Mouse (Mus musculus) limb, embryonic 13.5 days (tissue): ENCODE measurements around the gene Dhrs7c. TPM values are rescaled to one million over a fixed set of nuclear protein-coding genes. Genes with fewer than 3 reads are reported as not detected.
A peak's percentile ranks its signal among the peaks of the same experiment; 100 is the strongest.

Experiments used
- ATAC-seq: fragments of 200-750 bp; cut with Nextera tagmentation; 2 replicates; pipeline ENCODE4 v1.8.0; 2017; ENCODE audit warnings: low read depth, moderate number of reproducible peaks, moderate TSS enrichment; ENCODE audit not compliant: low FRiP score
- H3K27ac ChIP-seq: fragments of 300-500 bp; sonication (generic); 2 replicates; pipeline ENCODE4 v1.5.1; 2015; ENCODE audit warnings: inconsistent platforms, mild to moderate bottlenecking, moderate library complexity
- H3K27me3 ChIP-seq: fragments of 300-500 bp; sonication (generic); 2 replicates; pipeline ENCODE4 v1.6.1; 2015; ENCODE audit warnings: mild to moderate bottlenecking, inconsistent platforms
- H3K36me3 ChIP-seq: fragments of 300-500 bp; sonication (generic); 2 replicates; pipeline ENCODE4 v1.6.1; 2015; ENCODE audit warnings: inconsistent platforms, mild to moderate bottlenecking, moderate library complexity
- H3K4me1 ChIP-seq: fragments of 300-500 bp; sonication (generic); 2 replicates; pipeline ENCODE4 v1.6.1; 2015; ENCODE audit warnings: inconsistent platforms
- H3K4me2 ChIP-seq: fragments of 300-500 bp; sonication (generic); replicated peaks from 2 replicates; pipeline ENCODE4 v1.6.1; 2015; ENCODE audit warnings: inconsistent platforms, mild to moderate bottlenecking, moderate library complexity
- H3K4me3 ChIP-seq: fragments of 300-500 bp; sonication (generic); 2 replicates; pipeline ENCODE4 v1.5.1; 2015; ENCODE audit warnings: moderate library complexity, mild to moderate bottlenecking, inconsistent platforms
- H3K9ac ChIP-seq: fragments of 300-500 bp; sonication (generic); 2 replicates; pipeline ENCODE4 v1.6.1; 2015; ENCODE audit warnings: mild to moderate bottlenecking, inconsistent platforms
- H3K9me3 ChIP-seq: fragments of 300-500 bp; sonication (generic); 2 replicates; pipeline ENCODE4 v1.6.1; 2016; ENCODE audit warnings: inconsistent platforms
- WGBS: fragments of 180-500 bp; shearing (Covaris S2); methylation state at CpG from one replicate; pipeline ENCODE4 v1.1.7; 2015; 5-methylcytosine and 5-hydroxymethylcytosine counted together
- polyA plus RNA-seq: library from polyadenylated mRNA; unstranded; fragments of >200 nt; fragmentation: Nextera tagmentation; extraction: Ambion mirVana; gene quantifications from 2 replicates; pipeline ENCODE4 v1.2.1, GENCODE M21; 2015

Gene Dhrs7c
- polyA plus RNA-seq, 1 experiment from 2014 or later: 5.4 TPM

- Histone ChIP-seq H3K4me3 (no peak overlapping the region), H3K9me3 (no peaks in the 10 kb centered on the region), H3K4me1 (peaks cover 4% of the 10 kb centered on the region; the same call in 1 of the 2 replicates), H3K9ac (no peak overlapping the region), H3K4me2 (no peak overlapping the region), H3K36me3 (no peaks in the 10 kb centered on the region), H3K27me3 (no peaks in the 10 kb centered on the region), H3K27ac (no peak overlapping the region)
- 39% methylated on average over 6 of the region's 6 CpGs for WGBS
- no peak for ATAC-seq
These were observed 56.0 kb downstream of the Dhrs7c start for GRCm38 (mm10) chr11:67853996-67854395.

- no peak overlapping the region for H3K4me2 ChIP-seq
- H3K9me3 ChIP-seq: no peaks in the 10 kb centered on the region
- 31% methylated on average over 2 of the region's 2 CpGs for WGBS
- no peak overlapping the region for H3K9ac ChIP-seq
- peaks cover 4% of the 10 kb centered on the region; the same call in 1 of the 2 replicates for H3K4me1 ChIP-seq
- H3K27ac ChIP-seq: no peak overlapping the region
- H3K27me3 ChIP-seq: no peaks in the 10 kb centered on the region
- ATAC-seq: no peak
- no peaks in the 10 kb centered on the region for H3K36me3 ChIP-seq
- H3K4me3 ChIP-seq: no peak overlapping the region
These were observed 57.0 kb downstream of the Dhrs7c start for GRCm38 (mm10) chr11:67855035-67855434.

- ATAC-seq: no peak
- 78% methylated on average over 9 of the region's 9 CpGs for WGBS
- H3K27ac ChIP-seq: no peak overlapping the region
These were observed 60.5 kb downstream of the Dhrs7c start for GRCm38 (mm10) chr11:67858518-67858917.

GRCm38 (mm10) chr11:67860743-67861398 is 62.9 kb downstream of the Dhrs7c start:
- H3K36me3 ChIP-seq: no peaks in the 10 kb centered on the region
- no peak overlapping the region for H3K4me2 ChIP-seq
- no peak overlapping the region; the same call in 1 of the 2 replicates for H3K27ac ChIP-seq
- no peaks in the 10 kb centered on the region for H3K27me3 ChIP-seq
- no peaks in the 10 kb centered on the region for H3K9me3 ChIP-seq
- 0 out of 2 replicates have a peak overlapping the region, but pooled peaks have one; percentile 25 for H3K9ac ChIP-seq
- peaks cover 7% of the 10 kb centered on the region for H3K4me1 ChIP-seq
- ATAC-seq: no peak
- WGBS: 52% methylated on average over 7 of the region's 7 CpGs
- no peak overlapping the region for H3K4me3 ChIP-seq

More at GRCm38 (mm10) chr11:67858518-67858917, 60.5 kb downstream of the Dhrs7c start:
- no peaks in the 10 kb centered on the region for H3K36me3 ChIP-seq
- no peak overlapping the region for H3K4me2 ChIP-seq
- no peak overlapping the region for H3K9ac ChIP-seq
- H3K4me1 ChIP-seq: peaks cover 7% of the 10 kb centered on the region
- H3K27me3 ChIP-seq: no peaks in the 10 kb centered on the region
- H3K4me3 ChIP-seq: no peak overlapping the region
- no peaks in the 10 kb centered on the region for H3K9me3 ChIP-seq

- H3K36me3 ChIP-seq: no peaks in the 10 kb centered on the region
- no peaks in the 10 kb centered on the region for H3K27me3 ChIP-seq
- H3K4me3 ChIP-seq: no peak overlapping the region
- no peaks in the 10 kb centered on the region for H3K9me3 ChIP-seq
- no peak overlapping the region for H3K4me2 ChIP-seq
- 0 out of 2 replicates have a peak overlapping the region, but pooled peaks have one; percentile 25 for H3K9ac ChIP-seq
- H3K27ac ChIP-seq: no peak overlapping the region; the same call in 1 of the 2 replicates
- H3K4me1 ChIP-seq: peaks cover 7% of the 10 kb centered on the region
- 4% methylated on average over 7 of the region's 7 CpGs for WGBS
- no peak for ATAC-seq
These were observed 63.4 kb downstream of the Dhrs7c start for GRCm38 (mm10) chr11:67861399-67861838.

- Histone ChIP-seq H3K4me3 (no peak overlapping the region), H3K36me3 (no peaks in the 10 kb centered on the region), H3K27me3 (no peaks in the 10 kb centered on the region), H3K27ac (no peak overlapping the region), H3K4me1 (peaks cover 7% of the 10 kb centered on the region), H3K9ac (no peak overlapping the region), H3K4me2 (no peak overlapping the region), H3K9me3 (no peaks in the 10 kb centered on the region)
- ATAC-seq: no peak
- 67% methylated on average over 5 of the region's 5 CpGs for WGBS
These were observed 67.1 kb downstream of the Dhrs7c start for GRCm38 (mm10) chr11:67865100-67865499.

Other genes starting within 250 kb of the Dhrs7c start
- gene Rcvrn, start 102.9 kb upstream of the Dhrs7c start, polyA plus RNA-seq: not detected in 2 replicates
- 0.05 TPM in 1 of 2 replicates, not detected in the other for gene Glp2r, start 27.0 kb upstream of the Dhrs7c start, polyA plus RNA-seq
- gene Gsg1l2, start 23.6 kb upstream of the Dhrs7c start, polyA plus RNA-seq: not detected in 2 replicates
- gene Usp43, start 124.0 kb downstream of the Dhrs7c start, polyA plus RNA-seq: 0.51 and 0.63 TPM in 2 replicates
- 0.76 and 1.0 TPM in 2 replicates for gene Cfap52, start 167.5 kb downstream of the Dhrs7c start, polyA plus RNA-seq
- gene Stx8, start 168.0 kb downstream of the Dhrs7c start, polyA plus RNA-seq: 58.3 and 59.4 TPM in 2 replicates